Mouse (Mus musculus): ENCODE results near the gene Gm20425. TPM values are rescaled to one million over a fixed set of nuclear protein-coding genes. Genes with fewer than 3 reads are reported as not detected.
"Not testable (repeated sequence)": the region's sequence is repeated elsewhere in the genome, so short reads cannot be mapped to it uniquely, and the experiment has no call there.

The Gm20425 gene
- polyA plus RNA-seq, 1 experiment from 2014 or later = not detected

- H3K9me3 ChIP-seq (ENCODE audit: control insufficient read depth, low read length) = no peaks in the 10 kb centered on the region
- H3K27ac ChIP-seq (ENCODE audit: low read length) = no peak overlapping the region
- H3K4me1 ChIP-seq (replicated peaks; ENCODE audit: control insufficient read depth, insufficient read depth, low read length) = peaks cover 11% of the 10 kb centered on the region
- H3K4me2 ChIP-seq (ENCODE audit: low read length) = no peak overlapping the region
- ATAC-seq = no peak
- H3K36me3 ChIP-seq (ENCODE audit: control insufficient read depth, insufficient read depth) = peaks cover 9% of the 10 kb centered on the region; the same call in 1 of the 2 replicates
- H3K9ac ChIP-seq (replicated peaks; ENCODE audit: low read depth, low read length) = no peak overlapping the region
- no peaks in the 10 kb centered on the region for H3K27me3 ChIP-seq (replicated peaks; ENCODE audit: control insufficient read depth, insufficient read depth, low read length)
- 93% methylated on average over 7 of the region's 7 CpGs for WGBS
- no peak overlapping the region for H3K4me3 ChIP-seq (replicated peaks; ENCODE audit: low read length)
Measured at GRCm38 (mm10) chr9:103175692-103176091, 54.4 kb downstream of the Gm20425 start.

- WGBS = 69% methylated on average over 6 of the region's 6 CpGs
- H3K4me3 ChIP-seq (replicated peaks; ENCODE audit: low read length) = no peak overlapping the region
- no peaks in the 10 kb centered on the region for H3K27me3 ChIP-seq (replicated peaks; ENCODE audit: control insufficient read depth, insufficient read depth, low read length)
- no peak overlapping the region for H3K4me2 ChIP-seq (ENCODE audit: low read length)
- peaks cover 4% of the 10 kb centered on the region for H3K4me1 ChIP-seq (replicated peaks; ENCODE audit: control insufficient read depth, insufficient read depth, low read length)
- no peak for ATAC-seq
- no peak overlapping the region for H3K9ac ChIP-seq (replicated peaks; ENCODE audit: low read depth, low read length)
- no peaks in the 10 kb centered on the region for H3K9me3 ChIP-seq (ENCODE audit: control insufficient read depth, low read length)
- H3K27ac ChIP-seq (ENCODE audit: low read length) = no peak overlapping the region
- peaks cover 9% of the 10 kb centered on the region; the same call in 1 of the 2 replicates for H3K36me3 ChIP-seq (ENCODE audit: control insufficient read depth, insufficient read depth)
Measured at GRCm38 (mm10) chr9:103174771-103175519, 55.2 kb downstream of the Gm20425 start.

- Histone ChIP-seq H3K4me3 (replicated peaks; ENCODE audit: low read length) (no peak overlapping the region), H3K9me3 (ENCODE audit: control insufficient read depth, low read length) (no peaks in the 10 kb centered on the region), H3K4me1 (replicated peaks; ENCODE audit: control insufficient read depth, insufficient read depth, low read length) (0 out of 2 replicates have a peak, but pooled peaks cover 2% of the 10 kb centered on the region), H3K4me2 (ENCODE audit: low read length) (no peak overlapping the region), H3K36me3 (ENCODE audit: control insufficient read depth, insufficient read depth) (peaks cover 9% of the 10 kb centered on the region; the same call in 1 of the 2 replicates), H3K27ac (ENCODE audit: low read length) (no peak overlapping the region), H3K27me3 (replicated peaks; ENCODE audit: control insufficient read depth, insufficient read depth, low read length) (no peaks in the 10 kb centered on the region), H3K9ac (replicated peaks; ENCODE audit: low read depth, low read length) (no peak overlapping the region)
- 62% methylated on average over 7 of the region's 7 CpGs for WGBS
- ATAC-seq = no peak
Measured at GRCm38 (mm10) chr9:103168771-103169170, 61.3 kb downstream of the Gm20425 start.

GRCm38 (mm10) chr9:103168046-103168445, 62.1 kb downstream of the Gm20425 start:
- H3K9me3 ChIP-seq (ENCODE audit: control insufficient read depth, low read length) = no peaks in the 10 kb centered on the region
- H3K4me1 ChIP-seq (replicated peaks; ENCODE audit: control insufficient read depth, insufficient read depth, low read length) = 0 out of 2 replicates have a peak, but pooled peaks cover 2% of the 10 kb centered on the region
- H3K4me3 ChIP-seq (replicated peaks; ENCODE audit: low read length) = no peak overlapping the region
- 0 out of 2 replicates have a peak, but pooled peaks have one; percentile 26 for ATAC-seq
- no peak overlapping the region for H3K9ac ChIP-seq (replicated peaks; ENCODE audit: low read depth, low read length)
- no peaks in the 10 kb centered on the region for H3K27me3 ChIP-seq (replicated peaks; ENCODE audit: control insufficient read depth, insufficient read depth, low read length)
- H3K36me3 ChIP-seq (ENCODE audit: control insufficient read depth, insufficient read depth) = peaks cover 9% of the 10 kb centered on the region; the same call in 1 of the 2 replicates
- no peak overlapping the region for H3K27ac ChIP-seq (ENCODE audit: low read length)
- WGBS = 79% methylated on average over 6 of the region's 6 CpGs
- no peak overlapping the region for H3K4me2 ChIP-seq (ENCODE audit: low read length)

- H3K36me3 ChIP-seq (ENCODE audit: control insufficient read depth, insufficient read depth) = peaks cover 9% of the 10 kb centered on the region; the same call in 1 of the 2 replicates
- no peak overlapping the region for H3K4me3 ChIP-seq (replicated peaks; ENCODE audit: low read length)
- WGBS = 74% methylated on average over 15 of the region's 15 CpGs
- no peak overlapping the region for H3K9ac ChIP-seq (replicated peaks; ENCODE audit: low read depth, low read length)
- no peaks in the 10 kb centered on the region for H3K27me3 ChIP-seq (replicated peaks; ENCODE audit: control insufficient read depth, insufficient read depth, low read length)
- no peak overlapping the region for H3K27ac ChIP-seq (ENCODE audit: low read length)
- H3K4me1 ChIP-seq (replicated peaks; ENCODE audit: control insufficient read depth, insufficient read depth, low read length) = 0 out of 2 replicates have a peak, but pooled peaks cover 2% of the 10 kb centered on the region
- no peak overlapping the region for H3K4me2 ChIP-seq (ENCODE audit: low read length)
- no peaks in the 10 kb centered on the region for H3K9me3 ChIP-seq (ENCODE audit: control insufficient read depth, low read length)
- no peak for ATAC-seq
Measured at GRCm38 (mm10) chr9:103163806-103164205, 66.3 kb downstream of the Gm20425 start.

GRCm38 (mm10) chr9:103155158-103155557, 74.9 kb downstream of the Gm20425 start:
- not testable (repeated sequence) for H3K4me3 ChIP-seq (replicated peaks; ENCODE audit: low read length); H3K9me3 ChIP-seq (ENCODE audit: control insufficient read depth, low read length); H3K27me3 ChIP-seq (replicated peaks; ENCODE audit: control insufficient read depth, insufficient read depth, low read length); H3K4me2 ChIP-seq (ENCODE audit: low read length); H3K4me1 ChIP-seq (replicated peaks; ENCODE audit: control insufficient read depth, insufficient read depth, low read length); H3K27ac ChIP-seq (ENCODE audit: low read length); H3K9ac ChIP-seq (replicated peaks; ENCODE audit: low read depth, low read length); H3K36me3 ChIP-seq (ENCODE audit: control insufficient read depth, insufficient read depth); ATAC-seq
- WGBS = 90% methylated on average over 7 of the region's 7 CpGs

- Histone ChIP-seq H3K4me2 (ENCODE audit: low read length) (no peak overlapping the region), H3K27ac (ENCODE audit: low read length) (no peak overlapping the region), H3K27me3 (replicated peaks; ENCODE audit: control insufficient read depth, insufficient read depth, low read length) (no peaks in the 10 kb centered on the region), H3K4me1 (replicated peaks; ENCODE audit: control insufficient read depth, insufficient read depth, low read length) (peaks cover 4% of the 10 kb centered on the region; the same call in 1 of the 2 replicates), H3K36me3 (ENCODE audit: control insufficient read depth, insufficient read depth) (no peaks in the 10 kb centered on the region), H3K9ac (replicated peaks; ENCODE audit: low read depth, low read length) (no peak overlapping the region), H3K4me3 (replicated peaks; ENCODE audit: low read length) (no peak overlapping the region), H3K9me3 (ENCODE audit: control insufficient read depth, low read length) (no peaks in the 10 kb centered on the region)
- WGBS = 92% methylated on average over 2 of the region's 2 CpGs
- ATAC-seq = no peak
Measured at GRCm38 (mm10) chr9:103154568-103154967, 75.5 kb downstream of the Gm20425 start.

GRCm38 (mm10) chr9:103153286-103153685, 76.8 kb downstream of the Gm20425 start:
- Histone ChIP-seq H3K27me3 (replicated peaks; ENCODE audit: control insufficient read depth, insufficient read depth, low read length) (no peaks in the 10 kb centered on the region), H3K4me1 (replicated peaks; ENCODE audit: control insufficient read depth, insufficient read depth, low read length) (peaks cover 5% of the 10 kb centered on the region), H3K9me3 (ENCODE audit: control insufficient read depth, low read length) (no peaks in the 10 kb centered on the region), H3K27ac (ENCODE audit: low read length) (peak overlapping the region; percentile 2; the same call in 1 of the 2 replicates), H3K4me3 (replicated peaks; ENCODE audit: low read length) (no peak overlapping the region), H3K36me3 (ENCODE audit: control insufficient read depth, insufficient read depth) (no peaks in the 10 kb centered on the region), H3K9ac (replicated peaks; ENCODE audit: low read depth, low read length) (no peak overlapping the region), H3K4me2 (ENCODE audit: low read length) (no peak overlapping the region)
- 41% methylated on average over 5 of the region's 5 CpGs for WGBS
- peak; percentile 72 for ATAC-seq

GRCm38 (mm10) chr9:103149074-103149799, 80.9 kb downstream of the Gm20425 start:
- peaks cover 40% of the 10 kb centered on the region for H3K4me1 ChIP-seq (replicated peaks; ENCODE audit: control insufficient read depth, insufficient read depth, low read length)

More at GRCm38 (mm10) chr9:103149074-103149799, 80.9 kb downstream of the Gm20425 start:
- Histone ChIP-seq H3K4me2 (ENCODE audit: low read length) (no peak overlapping the region), H3K9me3 (ENCODE audit: control insufficient read depth, low read length) (no peaks in the 10 kb centered on the region), H3K9ac (replicated peaks; ENCODE audit: low read depth, low read length) (no peak overlapping the region), H3K36me3 (ENCODE audit: control insufficient read depth, insufficient read depth) (no peaks in the 10 kb centered on the region), H3K27me3 (replicated peaks; ENCODE audit: control insufficient read depth, insufficient read depth, low read length) (no peaks in the 10 kb centered on the region), H3K4me3 (replicated peaks; ENCODE audit: low read length) (no peak overlapping the region), H3K27ac (ENCODE audit: low read length) (no peak overlapping the region)
- WGBS = 93% methylated on average over 11 of the region's 12 CpGs
- no peak for ATAC-seq

Data from forebrain, embryonic 16.5 days (tissue).